Mouse (Mus musculus) stomach, embryonic 16.5 days (tissue): Measurements from ENCODE around the gene Spats2. TPM values are rescaled to one million over a fixed set of nuclear protein-coding genes. Genes with fewer than 3 reads are reported as not detected.

ENCODE experiments used
- ATAC-seq: fragments of 200-750 bp; cut with Nextera tagmentation; 2 replicates; pipeline ENCODE4 v1.8.0; 2017; ENCODE audit warnings: moderate number of reproducible peaks, moderate TSS enrichment; ENCODE audit not compliant: insufficient read depth, low FRiP score
- H3K27ac ChIP-seq: fragments of 300-500 bp; sonication (generic); 2 replicates; pipeline ENCODE4 v1.5.1; 2014; ENCODE audit warnings: low read length
- H3K27me3 ChIP-seq: fragments of 300-500 bp; sonication (generic); 2 replicates; pipeline ENCODE4 v1.6.1; 2014; ENCODE audit warnings: low read length, control low read depth, mixed read lengths; ENCODE audit not compliant: control insufficient read depth, insufficient read depth
- H3K36me3 ChIP-seq: fragments of 300-500 bp; sonication (generic); 2 replicates; pipeline ENCODE4 v1.6.1; 2014; ENCODE audit warnings: low read length; ENCODE audit not compliant: control insufficient read depth, insufficient read depth
- H3K4me1 ChIP-seq: fragments of 300-500 bp; sonication (generic); 2 replicates; pipeline ENCODE4 v1.6.1; 2014; ENCODE audit warnings: low read length, control low read depth, mixed read lengths; ENCODE audit not compliant: control insufficient read depth, insufficient read depth
- H3K4me2 ChIP-seq: fragments of 300-500 bp; sonication (generic); 2 replicates; pipeline ENCODE4 v1.6.1; 2014; ENCODE audit warnings: low read depth, low read length, mixed read lengths
- H3K4me3 ChIP-seq: fragments of 300-500 bp; sonication (generic); replicated peaks from 2 replicates; pipeline ENCODE4 v1.5.1; 2014; ENCODE audit warnings: mild to moderate bottlenecking, low read length
- H3K9ac ChIP-seq: fragments of 300-500 bp; sonication (generic); 2 replicates; pipeline ENCODE4 v1.6.1; 2014; ENCODE audit warnings: low read length
- H3K9me3 ChIP-seq: fragments of 300-500 bp; sonication (generic); replicated peaks from 2 replicates; pipeline ENCODE4 v1.6.1; 2016; ENCODE audit warnings: low read length, control low read depth; ENCODE audit not compliant: control insufficient read depth
- WGBS: fragments of 180-500 bp; shearing (Covaris S2); extraction: QIAGEN DNeasy Blood & Tissue Kit; methylation state at CpG from one replicate; pipeline ENCODE4 v1.1.7; 2014; 5-methylcytosine and 5-hydroxymethylcytosine counted together
- polyA plus RNA-seq: library from polyadenylated mRNA; unstranded; fragments of >200 nt; fragmentation: Nextera tagmentation; extraction: Ambion mirVana; gene quantifications from 2 replicates; pipeline ENCODE4 v1.2.1, GENCODE M21; 2015

Spats2 gene
- polyA plus RNA-seq, 1 experiment from 2014 or later, result 20.2 TPM

- WGBS, result 1% methylated on average over 34 of the region's 35 CpGs
- H3K36me3 ChIP-seq, result no peaks in the 10 kb centered on the region
- no peaks in the 10 kb centered on the region for H3K27me3 ChIP-seq
- peak overlapping the region; percentile 83 for H3K4me3 ChIP-seq
- peak overlapping the region; percentile 94 for H3K27ac ChIP-seq
- H3K9me3 ChIP-seq, result no peaks in the 10 kb centered on the region
- H3K4me2 ChIP-seq, result peak overlapping the region; percentile 86
- peak overlapping the region; percentile 95 for H3K9ac ChIP-seq
- H3K4me1 ChIP-seq, result peaks cover 36% of the 10 kb centered on the region
- 0 out of 2 replicates have a peak, but pooled peaks have one; percentile 5 for ATAC-seq
Measured at GRCm38 (mm10) chr15:99126816-99127365, 1.2 kb downstream of the Spats2 start.

- Histone ChIP-seq H3K9ac (peak overlapping the region; percentile 23; the same call in 1 of the 2 replicates), H3K27me3 (no peaks in the 10 kb centered on the region), H3K4me3 (peak overlapping the region; percentile 83), H3K36me3 (no peaks in the 10 kb centered on the region), H3K27ac (no peak overlapping the region), H3K4me1 (peaks cover 36% of the 10 kb centered on the region), H3K9me3 (no peaks in the 10 kb centered on the region), H3K4me2 (peak overlapping the region; percentile 86)
- ATAC-seq, result no peak
- 60% methylated on average over 6 of the region's 6 CpGs for whole genome bisulfite sequencing
Measured at GRCm38 (mm10) chr15:99127851-99128522, 2.3 kb downstream of the Spats2 start.

GRCm38 (mm10) chr15:99129441-99129840 is 3.7 kb downstream of the Spats2 start:
- Histone ChIP-seq H3K27me3 (no peaks in the 10 kb centered on the region), H3K4me3 (no peak overlapping the region), H3K4me2 (no peak overlapping the region), H3K9me3 (no peaks in the 10 kb centered on the region), H3K4me1 (peaks cover 36% of the 10 kb centered on the region), H3K27ac (no peak overlapping the region; the same call in 1 of the 2 replicates), H3K9ac (no peak overlapping the region), H3K36me3 (no peaks in the 10 kb centered on the region)
- 57% methylated on average over 11 of the region's 11 CpGs for WGBS
- ATAC-seq, result no peak

GRCm38 (mm10) chr15:99129956-99130910 is 4.5 kb downstream of the Spats2 start:
- Histone ChIP-seq H3K4me2 (peak overlapping the region; percentile 1; the same call in 1 of the 2 replicates), H3K27ac (no peak overlapping the region; the same call in 1 of the 2 replicates), H3K9me3 (no peaks in the 10 kb centered on the region), H3K9ac (peak overlapping the region; percentile 31; the same call in 1 of the 2 replicates), H3K4me3 (no peak overlapping the region), H3K36me3 (no peaks in the 10 kb centered on the region), H3K27me3 (no peaks in the 10 kb centered on the region), H3K4me1 (peaks cover 34% of the 10 kb centered on the region)
- ATAC-seq, result no peak
- WGBS, result 56% methylated on average over 22 of the region's 22 CpGs

- no peak for ATAC-seq
- H3K9me3 ChIP-seq, result no peaks in the 10 kb centered on the region
Measured at GRCm38 (mm10) chr15:99138389-99138788, 12.7 kb downstream of the Spats2 start.

GRCm38 (mm10) chr15:99139669-99140068 is 14.0 kb downstream of the Spats2 start:
- Histone ChIP-seq H3K27me3 (no peaks in the 10 kb centered on the region), H3K4me1 (peaks cover 3% of the 10 kb centered on the region; the same call in 1 of the 2 replicates), H3K9ac (no peak overlapping the region), H3K4me2 (no peak overlapping the region), H3K27ac (no peak overlapping the region), H3K36me3 (no peaks in the 10 kb centered on the region), H3K4me3 (no peak overlapping the region), H3K9me3 (no peaks in the 10 kb centered on the region)
- WGBS, result 62% methylated on average over 6 of the region's 6 CpGs
- ATAC-seq, result peak; percentile 64; the same call in 1 of the 2 replicates

More at GRCm38 (mm10) chr15:99138389-99138788, 12.7 kb downstream of the Spats2 start:
- no peak overlapping the region for H3K27ac ChIP-seq
- no peaks in the 10 kb centered on the region for H3K27me3 ChIP-seq
- no peak overlapping the region for H3K9ac ChIP-seq
- H3K4me2 ChIP-seq, result no peak overlapping the region
- H3K36me3 ChIP-seq, result no peaks in the 10 kb centered on the region
- peaks cover 3% of the 10 kb centered on the region; the same call in 1 of the 2 replicates for H3K4me1 ChIP-seq
- no peak overlapping the region for H3K4me3 ChIP-seq
- WGBS, result 78% methylated on average over 5 of the region's 5 CpGs

- Histone ChIP-seq H3K4me3 (no peak overlapping the region), H3K36me3 (0 out of 2 replicates have a peak, but pooled peaks cover 3% of the 10 kb centered on the region), H3K27ac (no peak overlapping the region), H3K4me1 (no peaks in the 10 kb centered on the region), H3K4me2 (no peak overlapping the region), H3K27me3 (no peaks in the 10 kb centered on the region), H3K9ac (no peak overlapping the region), H3K9me3 (no peaks in the 10 kb centered on the region)
- 94% methylated on average over 7 of the region's 7 CpGs for WGBS
- ATAC-seq, result no peak
Measured at GRCm38 (mm10) chr15:99150516-99150915, 24.8 kb downstream of the Spats2 start.

GRCm38 (mm10) chr15:99151324-99151723 is 25.6 kb downstream of the Spats2 start:
- ATAC-seq, result no peak
- Histone ChIP-seq H3K9me3 (no peaks in the 10 kb centered on the region), H3K4me3 (no peak overlapping the region), H3K9ac (no peak overlapping the region), H3K27ac (peak overlapping the region; percentile 37; the same call in 1 of the 2 replicates), H3K4me2 (no peak overlapping the region), H3K4me1 (no peaks in the 10 kb centered on the region), H3K27me3 (no peaks in the 10 kb centered on the region), H3K36me3 (no peaks in the 10 kb centered on the region)
- 60% methylated on average over 8 of the region's 8 CpGs for WGBS
